1 mouse cellular context compared by ENCODE assay signal in the genomic region with DNA sequence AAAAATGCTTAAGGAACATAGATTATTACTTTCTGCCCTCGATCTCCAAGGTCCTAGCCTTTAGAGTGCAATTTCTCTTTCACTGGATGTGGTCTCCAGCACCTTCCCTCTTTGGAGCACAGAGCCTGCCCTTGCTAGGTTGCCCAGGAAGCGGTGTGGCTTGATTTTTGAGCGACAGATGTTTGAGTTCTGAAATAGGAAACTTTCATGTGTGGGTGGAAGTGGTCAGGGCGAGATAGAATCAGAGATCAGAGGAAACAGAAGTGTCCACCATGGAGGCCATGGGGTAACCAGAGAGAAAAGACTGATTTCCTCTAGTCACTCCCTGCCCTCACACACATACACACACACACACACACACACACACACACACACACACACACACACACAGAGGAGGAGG.
TF ChIP-seq lines count a peak whose summit lies in the region.

No protein-coding gene starts in this region.

TF ChIP-seq in CH12.LX, 34 proteins besides CTCF, POLR2A, EP300 and RAD21 (continued from another document):
- TF ChIP-seq RCOR1 (conservative IDR thresholded peaks at IDR 0.05; ENCODE audit: low read depth, low read length) (no peak), CHD1 (IDR thresholded peaks at IDR 0.05; ENCODE audit: low read depth, low read length) (no peak), HCFC1 (IDR thresholded peaks at IDR 0.05; ENCODE audit: low read depth, low read length) (no peak), E2F4 (IDR thresholded peaks at IDR 0.05; ENCODE audit: insufficient replicate concordance, low read depth, low read length) (no peak), ETS1 (conservative IDR thresholded peaks at IDR 0.05; ENCODE audit: low read depth, low read length) (no peak), ZC3H11A (IDR thresholded peaks at IDR 0.05; ENCODE audit: low read depth, low read length) (no peak), NELFE (IDR thresholded peaks at IDR 0.05; ENCODE audit: low read depth, low read length) (no peak), MYC (IDR thresholded peaks at IDR 0.05; ENCODE audit: low read depth, low read length) (no peak), MAFK (IDR thresholded peaks at IDR 0.05; ENCODE audit: insufficient replicate concordance, low read length) (no peak), ZNF384 (IDR thresholded peaks at IDR 0.05; ENCODE audit: low read depth, low read length) (no peak), ZMIZ1 (IDR thresholded peaks at IDR 0.05; ENCODE audit: low read depth, low read length) (no peak), GABPA (IDR thresholded peaks at IDR 0.05; ENCODE audit: insufficient replicate concordance, low read depth, low read length) (no peak), ELF1 (IDR thresholded peaks at IDR 0.05; ENCODE audit: low read depth, low read length) (no peak)
